Mouse (Mus musculus) liver, embryonic 14.5 days (tissue): ENCODE data around the gene Casd1. TPM values are rescaled to one million over a fixed set of nuclear protein-coding genes. Genes with fewer than 3 reads are reported as not detected.

Experiments
- ATAC-seq: fragments of 200-750 bp; cut with Nextera tagmentation; 2 replicates; pipeline ENCODE4 v1.8.0; 2017; ENCODE audit warnings: moderate number of reproducible peaks, mild to moderate bottlenecking, moderate library complexity; ENCODE audit not compliant: insufficient read depth
- DNase-seq, 3 experiments: peaks; one replicate each; pipeline ENCODE4 v3.0.0-alpha.2; 2012 to 2013; ENCODE audit warnings: low read depth in 3 of 3, low spot score in 3 of 3
- H3K27ac ChIP-seq: fragments of 300-500 bp; sonication (generic); 2 replicates; pipeline ENCODE4 v1.5.1; 2014; ENCODE audit warnings: moderate library complexity, mild to moderate bottlenecking, control low read depth, inconsistent platforms
- H3K27me3 ChIP-seq: fragments of 300-500 bp; sonication (generic); 2 replicates; pipeline ENCODE4 v1.6.1; 2014; ENCODE audit warnings: mild to moderate bottlenecking, low read length, moderate library complexity; ENCODE audit not compliant: control insufficient read depth, insufficient read depth
- H3K36me3 ChIP-seq: fragments of 300-500 bp; sonication (generic); replicated peaks from 2 replicates; pipeline ENCODE4 v1.6.1; 2014; ENCODE audit warnings: low read depth; ENCODE audit not compliant: control insufficient read depth, insufficient read depth
- H3K4me1 ChIP-seq, 2 experiments: fragments of 200-500 bp in 1 of 2; fragments of 300-500 bp in 1 of 2; sonication (generic) in 1 of 2; replicated peaks; 2 replicates each; pipeline ENCODE4 v1.6.1; 2012 to 2014; ENCODE audit warnings: antibody characterized with exemption in 1 of 2, inconsistent platforms in 1 of 2, low read length in 1 of 2; ENCODE audit not compliant: control insufficient read depth in 2 of 2, insufficient read depth in 2 of 2
- H3K4me2 ChIP-seq: fragments of 300-500 bp; sonication (generic); 2 replicates; pipeline ENCODE4 v1.6.1; 2014; ENCODE audit warnings: low read depth, mild to moderate bottlenecking, control low read depth, moderate library complexity
- H3K4me3 ChIP-seq, 2 experiments: fragments of 200-500 bp in 1 of 2; fragments of 300-500 bp in 1 of 2; sonication (generic) in 1 of 2; 2 replicates each; pipeline ENCODE4 v1.5.1; 2012 to 2014; ENCODE audit warnings: low read depth in 2 of 2, low read length in 2 of 2, mild to moderate bottlenecking in 2 of 2, control low read depth in 1 of 2, inconsistent platforms in 1 of 2, moderate library complexity in 1 of 2; ENCODE audit not compliant: insufficient read depth in 1 of 2
- H3K9ac ChIP-seq: fragments of 300-500 bp; sonication (generic); replicated peaks from 2 replicates; pipeline ENCODE4 v1.6.1; 2014; ENCODE audit warnings: mild to moderate bottlenecking, control low read depth, moderate library complexity
- H3K9me3 ChIP-seq: fragments of 300-500 bp; sonication (generic); 2 replicates; pipeline ENCODE4 v1.6.1; 2016; ENCODE audit warnings: low read length, mixed read lengths; ENCODE audit not compliant: control insufficient read depth
- CTCF ChIP-seq: IDR thresholded peaks from 2 replicates; pipeline ENCODE4 v1.5.1; 2016; ENCODE audit warnings: antibody characterized with exemption, low read depth, control low read depth
- EP300 ChIP-seq: IDR thresholded peaks from 2 replicates; pipeline ENCODE4 v1.6.1; 2016; ENCODE audit warnings: antibody characterized with exemption, low read depth
- WGBS: fragments of 180-500 bp; shearing (Covaris S2); extraction: QIAGEN DNeasy Blood & Tissue Kit; methylation state at CpG from one replicate; pipeline ENCODE4 v1.1.7; 2014; ENCODE audit not compliant: insufficient replicate concordance; 5-methylcytosine and 5-hydroxymethylcytosine counted together
- polyA plus RNA-seq, 2 experiments: library from polyadenylated mRNA; depleted of rRNA in 1 of 2; stranded (reverse) in 1 of 2; unstranded in 1 of 2; fragments of >200 nt; fragmentation: Nextera tagmentation in 1 of 2; extraction: Ambion mirVana in 1 of 2; gene quantifications; 2 replicates each; pipeline versions ENCODE4 v1.2.1 to v1.2.3; 2012 to 2014

The Casd1 gene
- polyA plus RNA-seq, 2 experiments, result 7.7 to 8.0 TPM

GRCm38 (mm10) chr6:4611853-4612252 lies 11.2 kb downstream of the Casd1 start:
- no peak overlapping the region for H3K4me2 ChIP-seq
- TF ChIP-seq EP300 (no peak), CTCF (no peak)
- H3K4me1 ChIP-seq, result peaks cover 0 to 2% of the 10 kb centered on the region in 2 experiments; a peak in 2 of 4 replicates
- H3K9me3 ChIP-seq, result no peaks in the 10 kb centered on the region
- no peak overlapping the region for H3K9ac ChIP-seq
- no peak overlapping the region for H3K27ac ChIP-seq
- no peaks in the 10 kb centered on the region for H3K27me3 ChIP-seq
- no peaks in the 10 kb centered on the region for H3K36me3 ChIP-seq
- 60% methylated on average over 4 of the region's 4 CpGs for WGBS
- no peak overlapping the region for H3K4me3 ChIP-seq
- ATAC-seq, result no peak
- DNase-seq, result no peak

GRCm38 (mm10) chr6:4612431-4612830 lies 11.8 kb downstream of the Casd1 start:
- 74% methylated on average over 7 of the region's 7 CpGs for whole genome bisulfite sequencing
- H3K9me3 ChIP-seq, result no peaks in the 10 kb centered on the region
- no peaks in the 10 kb centered on the region for H3K36me3 ChIP-seq
- no peak overlapping the region for H3K4me2 ChIP-seq
- no peak for ATAC-seq
- H3K4me3 ChIP-seq, result no peak overlapping the region
- H3K27ac ChIP-seq, result no peak overlapping the region
- peaks cover 0 to 2% of the 10 kb centered on the region in 2 experiments; a peak in 2 of 4 replicates for H3K4me1 ChIP-seq
- H3K9ac ChIP-seq, result no peak overlapping the region
- H3K27me3 ChIP-seq, result no peaks in the 10 kb centered on the region
- no peak for DNase-seq
- TF ChIP-seq EP300, result no peak
- TF ChIP-seq CTCF, result no peak

DNA sequence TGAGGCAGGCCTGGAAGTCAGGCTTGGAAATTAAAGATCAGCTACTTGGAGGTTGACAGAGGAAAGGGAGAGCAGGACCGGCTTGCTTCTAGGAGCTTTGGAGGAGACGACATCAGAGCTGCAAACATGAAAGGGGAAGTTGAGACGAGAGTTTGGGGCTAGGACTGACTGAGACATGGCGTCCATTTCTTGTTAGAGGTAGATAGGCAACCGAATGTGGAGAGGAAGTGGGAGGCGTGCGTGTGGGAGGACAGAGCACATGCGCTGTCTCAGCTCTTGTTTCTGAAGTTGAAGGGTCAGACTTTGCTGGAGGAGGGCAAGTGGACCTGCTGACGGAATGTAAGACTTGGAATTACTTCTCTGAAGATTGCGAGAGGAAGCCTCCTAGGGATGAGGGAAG lies 17.3 kb downstream of the Casd1 start:
- H3K36me3 ChIP-seq, result no peaks in the 10 kb centered on the region
- ATAC-seq, result no peak
- no peak for TF ChIP-seq CTCF
- TF ChIP-seq EP300, result no peak
- no peak overlapping the region for H3K4me3 ChIP-seq
- no peaks in the 10 kb centered on the region for H3K9me3 ChIP-seq
- H3K4me1 ChIP-seq, result no peaks in the 10 kb centered on the region
- no peaks in the 10 kb centered on the region for H3K27me3 ChIP-seq
- no peak overlapping the region for H3K9ac ChIP-seq
- no peak overlapping the region for H3K4me2 ChIP-seq
- no peak for DNase-seq
- H3K27ac ChIP-seq, result no peak overlapping the region
- 47% methylated on average over 10 of the region's 10 CpGs for WGBS

DNA sequence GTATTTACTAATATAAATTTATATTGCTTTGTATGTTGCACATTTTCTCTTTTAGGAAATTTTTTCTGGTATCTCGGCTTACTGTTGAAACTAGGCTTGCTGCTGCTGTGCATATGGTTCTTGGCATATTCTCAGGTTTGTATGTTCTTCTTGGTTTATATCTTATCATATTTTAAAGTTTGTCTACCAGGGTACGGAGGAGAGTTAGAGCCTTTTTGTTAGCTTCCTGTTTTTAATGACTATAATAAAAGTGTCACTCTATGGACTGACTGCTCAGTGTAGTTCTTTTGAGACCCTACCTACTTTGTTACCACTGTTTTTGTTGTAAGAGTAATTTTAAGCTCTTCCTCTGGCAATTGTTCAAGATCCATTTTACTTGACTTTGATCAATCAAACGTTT lies 30.8 kb downstream of the Casd1 start:
- no peak for ATAC-seq
- Histone ChIP-seq H3K9me3 (no peaks in the 10 kb centered on the region), H3K4me3 (no peak overlapping the region), H3K9ac (no peak overlapping the region), H3K4me1 (peaks cover 0 to 2% of the 10 kb centered on the region in 2 experiments; a peak in 2 of 4 replicates), H3K4me2 (no peak overlapping the region), H3K36me3 (no peaks in the 10 kb centered on the region), H3K27me3 (no peaks in the 10 kb centered on the region), H3K27ac (no peak overlapping the region)
- 58% methylated on average over 3 of the region's 3 CpGs for WGBS
- TF ChIP-seq EP300 (no peak), CTCF (no peak)
- no peak for DNase-seq

GRCm38 (mm10) chr6:4633189-4633588 lies 32.5 kb downstream of the Casd1 start:
- no peak overlapping the region for H3K27ac ChIP-seq
- no peak overlapping the region for H3K4me3 ChIP-seq
- DNase-seq (no peak), ATAC-seq (no peak)
- peaks cover 0 to 2% of the 10 kb centered on the region in 2 experiments; a peak in 2 of 4 replicates for H3K4me1 ChIP-seq
- H3K36me3 ChIP-seq, result no peaks in the 10 kb centered on the region
- H3K9me3 ChIP-seq, result no peaks in the 10 kb centered on the region
- no peaks in the 10 kb centered on the region for H3K27me3 ChIP-seq
- H3K4me2 ChIP-seq, result no peak overlapping the region
- WGBS, result 81% methylated on average over 4 of the region's 4 CpGs
- TF ChIP-seq EP300, result no peak
- no peak for TF ChIP-seq CTCF
- H3K9ac ChIP-seq, result no peak overlapping the region
